Mouse (Mus musculus) liver, embryonic 11.5 days (tissue): ENCODE measurements around the gene Slc16a10. TPM values are rescaled to one million over a fixed set of nuclear protein-coding genes. Genes with fewer than 3 reads are reported as not detected.

ENCODE experiments used
- ATAC-seq: fragments of 200-750 bp; cut with Nextera tagmentation; replicated peaks from 2 replicates; pipeline ENCODE4 v1.8.0; 2017; ENCODE audit warnings: moderate number of reproducible peaks, mild to moderate bottlenecking, moderate TSS enrichment, moderate library complexity; ENCODE audit not compliant: low FRiP score
- DNase-seq: peaks from one replicate; pipeline ENCODE4 v3.0.0-alpha.2; 2017; ENCODE audit warnings: low spot score
- H3K27ac ChIP-seq: fragments of 300-500 bp; sonication (generic); 2 replicates; pipeline ENCODE4 v1.5.1; 2014; ENCODE audit warnings: mild to moderate bottlenecking, low read depth, low read length, control low read depth
- H3K27me3 ChIP-seq: fragments of 300-500 bp; sonication (generic); replicated peaks from 2 replicates; pipeline ENCODE4 v1.6.1; 2014; ENCODE audit warnings: low read length, mixed read lengths; ENCODE audit not compliant: control insufficient read depth, insufficient read depth
- H3K36me3 ChIP-seq: fragments of 300-500 bp; sonication (generic); 2 replicates; pipeline ENCODE4 v1.6.1; 2014; ENCODE audit warnings: mild to moderate bottlenecking, low read length, moderate library complexity, mixed read lengths; ENCODE audit not compliant: control insufficient read depth, insufficient read depth
- H3K4me1 ChIP-seq: fragments of 300-500 bp; sonication (generic); replicated peaks from 2 replicates; pipeline ENCODE4 v1.6.1; 2014; ENCODE audit warnings: low read length, mixed read lengths; ENCODE audit not compliant: control insufficient read depth, insufficient read depth
- H3K4me2 ChIP-seq: fragments of 300-500 bp; sonication (generic); 2 replicates; pipeline ENCODE4 v1.6.1; 2014; ENCODE audit warnings: mild to moderate bottlenecking, control low read depth, moderate library complexity
- H3K4me3 ChIP-seq: fragments of 300-500 bp; sonication (generic); 2 replicates; pipeline ENCODE4 v1.5.1; 2014; ENCODE audit warnings: low read depth, low read length, control low read depth
- H3K9ac ChIP-seq: fragments of 300-500 bp; sonication (generic); 2 replicates; pipeline ENCODE4 v1.6.1; 2014; ENCODE audit warnings: low read depth, low read length, control low read depth
- H3K9me3 ChIP-seq: fragments of 300-500 bp; sonication (generic); 2 replicates; pipeline ENCODE4 v1.6.1; 2016; ENCODE audit warnings: low read length, inconsistent platforms, mixed read lengths; ENCODE audit not compliant: control insufficient read depth
- WGBS: fragments of 180-500 bp; shearing (Covaris S2); extraction: QIAGEN DNeasy Blood & Tissue Kit; methylation state at CpG from one replicate; pipeline ENCODE4 v1.1.7; 2014; 5-methylcytosine and 5-hydroxymethylcytosine counted together
- polyA plus RNA-seq: library from polyadenylated mRNA; unstranded; fragments of >200 nt; fragmentation: Nextera tagmentation; extraction: Ambion mirVana; gene quantifications from 2 replicates; pipeline ENCODE4 v1.2.1, GENCODE M21; 2014

The Slc16a10 gene
- polyA plus RNA-seq, 1 experiment from 2014 or later, result 46.9 TPM

DNA sequence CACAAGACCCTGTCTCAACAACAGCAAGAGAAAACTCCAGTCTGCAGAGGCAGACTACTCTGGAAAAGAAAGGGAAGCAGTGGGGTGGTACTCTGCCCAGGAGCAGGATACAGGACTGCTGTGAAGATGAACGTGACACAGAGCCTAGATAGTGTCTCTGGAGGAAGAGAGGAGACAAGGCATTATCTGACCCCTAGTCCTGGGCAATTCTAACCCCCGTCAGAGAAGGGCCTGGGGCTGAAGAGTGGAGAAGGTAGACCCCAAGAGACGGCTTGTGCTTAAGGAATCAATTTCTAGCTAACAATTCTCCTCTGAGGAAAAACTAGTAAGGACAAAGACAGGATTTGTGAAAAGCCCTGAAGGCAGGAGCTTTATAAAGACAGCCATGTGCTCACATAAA, 76.7 kb downstream of the Slc16a10 start:
- no peak overlapping the region for H3K4me3 ChIP-seq
- no peak overlapping the region for H3K9ac ChIP-seq
- peaks cover 7% of the 10 kb centered on the region for H3K4me1 ChIP-seq
- no peaks in the 10 kb centered on the region for H3K9me3 ChIP-seq
- ATAC-seq, result no peak
- no peaks in the 10 kb centered on the region for H3K27me3 ChIP-seq
- no peak overlapping the region for H3K27ac ChIP-seq
- H3K4me2 ChIP-seq, result no peak overlapping the region
- WGBS, result 53% methylated on average over 3 of the region's 3 CpGs
- no peak for DNase-seq
- no peaks in the 10 kb centered on the region for H3K36me3 ChIP-seq

DNA sequence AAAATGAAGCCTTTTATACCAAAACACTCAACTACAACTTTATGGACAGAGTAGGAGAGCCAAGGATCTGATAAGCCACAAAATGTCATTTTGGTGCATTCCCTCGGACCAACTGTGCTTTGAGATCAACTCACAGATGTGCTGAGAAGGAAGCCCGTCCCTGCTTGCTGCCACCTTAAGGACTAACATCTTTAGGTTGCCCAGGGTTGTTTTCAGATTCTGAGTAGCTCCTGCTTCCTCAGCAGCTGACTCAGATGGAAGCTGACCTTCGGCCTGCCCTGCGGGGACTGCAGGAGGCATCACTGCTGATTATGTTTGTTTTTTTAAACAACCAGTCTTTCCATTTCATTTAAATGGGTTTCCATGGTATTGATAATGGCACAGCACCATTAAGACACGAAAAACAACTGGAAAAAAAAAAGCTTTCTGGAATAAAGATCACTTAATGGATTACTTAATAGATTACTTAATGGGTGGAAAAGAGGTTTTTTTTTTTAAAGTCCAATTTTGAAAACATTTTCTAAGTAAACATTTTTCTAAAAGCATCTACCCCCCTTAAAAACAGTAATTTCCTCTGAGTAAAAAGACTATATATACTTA, 78.7 kb downstream of the Slc16a10 start:
- no peak for DNase-seq
- Histone ChIP-seq H3K27ac (0 out of 2 replicates have a peak overlapping the region, but pooled peaks have one; percentile 16), H3K9ac (no peak overlapping the region), H3K4me1 (no peaks in the 10 kb centered on the region), H3K9me3 (no peaks in the 10 kb centered on the region), H3K36me3 (no peaks in the 10 kb centered on the region), H3K27me3 (no peaks in the 10 kb centered on the region), H3K4me2 (no peak overlapping the region), H3K4me3 (no peak overlapping the region)
- no peak for ATAC-seq
- 44% methylated on average over 5 of the region's 5 CpGs for WGBS

DNA sequence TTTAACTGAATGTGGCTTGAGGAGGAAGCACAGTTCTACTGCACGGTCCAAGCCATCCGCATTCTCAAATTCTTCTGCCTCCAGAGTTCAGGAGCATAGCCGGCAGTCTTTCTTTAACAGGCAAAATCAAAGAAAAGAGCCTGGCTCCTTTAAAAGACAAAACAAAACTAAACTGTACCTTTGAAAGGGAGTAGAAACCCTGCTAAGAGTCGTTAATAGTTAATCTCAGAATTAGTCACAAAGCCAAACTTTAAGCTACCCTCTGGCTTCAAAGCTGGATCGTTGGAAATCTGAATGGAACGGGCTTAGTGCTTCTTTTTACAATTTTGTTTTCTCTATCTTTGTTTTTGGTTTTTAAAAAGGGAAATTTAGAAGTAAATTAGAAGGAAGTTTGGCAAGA, 79.2 kb downstream of the Slc16a10 start:
- H3K9ac ChIP-seq, result no peak overlapping the region
- 0 out of 2 replicates have a peak overlapping the region, but pooled peaks have one; percentile 16 for H3K27ac ChIP-seq
- H3K4me3 ChIP-seq, result no peak overlapping the region
- 77% methylated on average over 6 of the region's 6 CpGs for WGBS
- H3K27me3 ChIP-seq, result no peaks in the 10 kb centered on the region
- no peak for DNase-seq
- H3K4me1 ChIP-seq, result no peaks in the 10 kb centered on the region
- no peak overlapping the region for H3K4me2 ChIP-seq
- no peak for ATAC-seq
- no peaks in the 10 kb centered on the region for H3K36me3 ChIP-seq
- no peaks in the 10 kb centered on the region for H3K9me3 ChIP-seq

DNA sequence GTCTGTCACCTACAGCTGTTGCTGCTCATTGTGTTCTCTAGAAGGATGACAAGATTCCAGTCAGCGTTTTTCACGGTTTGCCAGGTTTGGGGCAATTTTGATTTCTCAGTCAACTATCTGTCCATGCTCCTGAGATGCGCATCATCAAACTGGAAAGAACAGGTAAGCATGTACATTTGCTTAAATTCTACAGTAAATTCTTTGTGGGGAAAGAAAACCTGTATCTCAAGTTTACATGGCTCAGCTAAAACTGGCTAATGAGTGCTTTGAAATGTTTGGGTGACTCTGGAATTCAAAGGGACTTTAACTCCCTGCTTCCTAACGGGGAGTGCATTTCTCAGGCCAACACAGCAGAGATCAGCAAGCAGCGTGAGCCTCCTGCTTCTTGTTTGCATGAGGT, 80.1 kb downstream of the Slc16a10 start:
- Histone ChIP-seq H3K4me3 (no peak overlapping the region), H3K9ac (no peak overlapping the region), H3K4me1 (no peaks in the 10 kb centered on the region), H3K4me2 (no peak overlapping the region), H3K9me3 (no peaks in the 10 kb centered on the region), H3K27ac (no peak overlapping the region), H3K27me3 (no peaks in the 10 kb centered on the region), H3K36me3 (no peaks in the 10 kb centered on the region)
- ATAC-seq (no peak), DNase-seq (no peak)
- 89% methylated on average over 5 of the region's 5 CpGs for WGBS

DNA sequence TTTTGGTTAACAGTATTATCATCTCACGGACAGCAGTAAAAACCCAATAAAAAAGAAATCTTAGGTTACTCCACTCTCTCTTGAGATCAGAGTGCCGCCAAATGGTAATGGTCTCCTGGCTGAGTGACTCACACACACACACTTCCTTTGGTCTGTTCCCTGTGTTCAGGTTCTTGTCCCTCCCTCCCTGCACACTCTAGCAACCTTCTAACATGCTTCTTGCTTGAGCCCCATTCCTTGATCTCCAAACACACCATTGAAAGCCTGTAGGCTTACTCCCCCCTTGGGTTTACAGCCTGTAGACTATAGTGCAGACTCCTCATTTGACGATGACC, 83.3 kb downstream of the Slc16a10 start:
- Histone ChIP-seq H3K27me3 (no peaks in the 10 kb centered on the region), H3K4me2 (no peak overlapping the region), H3K4me1 (no peaks in the 10 kb centered on the region), H3K27ac (no peak overlapping the region), H3K4me3 (no peak overlapping the region), H3K9me3 (no peaks in the 10 kb centered on the region), H3K9ac (no peak overlapping the region), H3K36me3 (no peaks in the 10 kb centered on the region)
- 88% methylated on average over 3 of the region's 3 CpGs for WGBS
- no peak for DNase-seq
- ATAC-seq, result no peak

DNA sequence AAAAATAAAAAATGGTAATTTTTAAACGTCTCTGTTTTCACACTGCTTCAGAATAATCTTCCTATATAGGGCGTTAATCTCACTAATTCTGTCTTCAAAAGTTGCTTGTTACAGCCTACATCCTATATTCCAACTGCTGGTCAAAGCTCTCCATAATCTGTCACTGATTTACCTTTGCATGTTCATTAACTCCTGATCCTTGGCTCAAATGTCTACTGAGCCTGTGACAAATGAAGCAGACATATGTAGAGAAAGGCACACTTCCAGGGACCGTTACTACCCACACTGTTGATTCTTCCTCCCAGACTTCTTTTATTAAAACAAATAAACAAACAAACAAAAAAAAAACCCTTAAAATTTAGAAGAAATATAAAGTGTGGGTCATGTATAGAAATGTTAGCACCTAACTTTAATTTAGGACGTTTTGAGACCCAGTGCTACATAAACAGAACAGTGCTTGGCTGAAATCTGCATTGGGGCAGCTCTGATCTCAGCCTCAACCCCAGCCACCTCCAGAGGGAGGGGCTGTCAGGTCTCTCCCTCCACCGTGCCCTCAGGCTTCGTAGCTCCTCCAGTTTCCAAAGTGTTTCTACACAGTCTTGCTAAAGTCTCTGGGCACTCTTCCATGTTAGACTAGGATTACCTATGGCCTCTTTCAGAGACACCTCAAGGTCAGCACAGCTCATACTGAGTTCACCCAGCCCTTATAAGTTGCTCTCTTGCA, 83.8 kb downstream of the Slc16a10 start:
- no peak for ATAC-seq
- 66% methylated on average over 6 of the region's 6 CpGs for WGBS
- no peak for DNase-seq
- no peak overlapping the region for H3K9ac ChIP-seq
- no peaks in the 10 kb centered on the region for H3K27me3 ChIP-seq
- no peak overlapping the region for H3K4me2 ChIP-seq
- H3K4me3 ChIP-seq, result no peak overlapping the region
- no peaks in the 10 kb centered on the region for H3K4me1 ChIP-seq
- H3K27ac ChIP-seq, result no peak overlapping the region
- H3K9me3 ChIP-seq, result no peaks in the 10 kb centered on the region
- no peaks in the 10 kb centered on the region for H3K36me3 ChIP-seq

DNA sequence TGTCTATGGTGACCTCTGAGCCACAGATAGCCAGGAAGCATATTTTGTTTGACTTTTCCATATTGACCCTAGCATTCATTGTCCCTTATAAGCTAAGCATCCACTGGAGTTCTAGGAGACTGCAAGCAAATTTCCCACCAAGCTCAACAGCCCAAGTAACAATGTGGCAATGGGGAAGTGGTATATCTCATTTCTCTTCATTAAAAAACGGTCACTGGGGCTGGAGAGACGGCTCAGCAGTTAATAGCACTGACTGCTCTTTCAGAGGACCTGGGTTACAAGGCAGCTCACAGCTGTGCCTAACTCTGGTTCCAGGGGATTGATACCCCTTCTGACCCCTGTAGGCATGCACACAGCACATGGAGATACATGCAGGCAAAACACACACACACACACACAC, 84.4 kb downstream of the Slc16a10 start:
- no peaks in the 10 kb centered on the region for H3K27me3 ChIP-seq
- no peak overlapping the region for H3K9ac ChIP-seq
- DNase-seq, result no peak
- H3K4me2 ChIP-seq, result no peak overlapping the region
- no peaks in the 10 kb centered on the region for H3K4me1 ChIP-seq
- peaks cover 2% of the 10 kb centered on the region; the same call in 1 of the 2 replicates for H3K36me3 ChIP-seq
- no peak overlapping the region for H3K4me3 ChIP-seq
- no peak overlapping the region for H3K27ac ChIP-seq
- no peak for ATAC-seq
- no peaks in the 10 kb centered on the region for H3K9me3 ChIP-seq
- WGBS, result 66% methylated on average over 2 of the region's 2 CpGs

DNA sequence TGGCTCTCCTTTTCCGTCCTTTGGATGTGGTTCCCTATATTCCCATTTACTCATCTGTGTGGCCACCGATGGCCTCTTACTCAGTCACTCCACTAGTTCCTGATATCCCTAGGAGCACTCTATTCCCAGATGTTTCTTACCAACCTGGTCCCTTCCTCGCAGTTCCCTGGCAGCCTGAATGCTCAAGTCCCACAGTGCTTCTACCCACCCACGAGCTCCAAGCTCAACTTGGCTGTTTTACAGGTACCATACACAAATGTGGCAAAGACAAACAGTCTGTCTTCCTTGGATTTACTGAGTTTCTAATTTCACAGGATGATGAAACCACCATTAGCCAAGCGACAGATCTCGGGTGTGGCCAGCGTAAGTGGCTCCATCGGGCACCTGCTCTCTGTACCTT, 87.6 kb downstream of the Slc16a10 start:
- no peak for ATAC-seq
- WGBS, result 90% methylated on average over 8 of the region's 8 CpGs
- no peak overlapping the region for H3K4me2 ChIP-seq

DNA sequence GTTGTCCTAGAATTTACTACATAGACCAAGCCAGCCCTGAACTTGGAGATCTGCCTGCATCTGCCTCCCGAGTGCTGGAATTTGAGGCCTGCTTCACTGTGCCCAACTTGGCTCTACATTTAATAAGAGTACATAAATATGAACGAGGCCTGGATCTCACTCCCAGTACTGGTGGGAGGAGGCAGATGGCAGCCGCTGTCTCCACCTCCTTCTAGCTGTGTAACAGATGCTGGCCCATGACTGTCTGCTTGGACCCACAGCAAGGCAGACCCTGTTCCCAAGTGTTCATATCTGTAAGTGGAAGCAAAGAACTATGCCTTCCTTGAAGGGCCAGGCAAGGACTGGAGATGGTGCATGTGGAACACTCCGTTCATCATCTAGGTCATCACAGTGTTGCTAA, 88.2 kb downstream of the Slc16a10 start:
- 91% methylated on average over 4 of the region's 4 CpGs for WGBS
- H3K9ac ChIP-seq, result no peak overlapping the region
- peaks cover 2% of the 10 kb centered on the region; the same call in 1 of the 2 replicates for H3K36me3 ChIP-seq
- ATAC-seq (0 out of 2 replicates have a peak, but pooled peaks have one; percentile 26), DNase-seq (no peak)
- H3K4me1 ChIP-seq, result no peaks in the 10 kb centered on the region
- H3K4me3 ChIP-seq, result no peak overlapping the region
- H3K27ac ChIP-seq, result no peak overlapping the region
- H3K4me2 ChIP-seq, result no peak overlapping the region
- H3K27me3 ChIP-seq, result no peaks in the 10 kb centered on the region
- H3K9me3 ChIP-seq, result no peaks in the 10 kb centered on the region

More for the DNA sequence above, 87.6 kb downstream of the Slc16a10 start:
- Histone ChIP-seq H3K27ac (no peak overlapping the region), H3K9ac (no peak overlapping the region), H3K36me3 (peaks cover 2% of the 10 kb centered on the region; the same call in 1 of the 2 replicates), H3K27me3 (no peaks in the 10 kb centered on the region), H3K9me3 (no peaks in the 10 kb centered on the region), H3K4me3 (no peak overlapping the region), H3K4me1 (no peaks in the 10 kb centered on the region)
- no peak for DNase-seq
